Mouse (Mus musculus): ENCODE measurements around the gene Ltv1. TPM values are rescaled to one million over a fixed set of nuclear protein-coding genes. Genes with fewer than 3 reads are reported as not detected.

Ltv1 gene
- total RNA-seq, 2 experiments from 2014 or later: 18.6 to 23.6 TPM

DNA sequence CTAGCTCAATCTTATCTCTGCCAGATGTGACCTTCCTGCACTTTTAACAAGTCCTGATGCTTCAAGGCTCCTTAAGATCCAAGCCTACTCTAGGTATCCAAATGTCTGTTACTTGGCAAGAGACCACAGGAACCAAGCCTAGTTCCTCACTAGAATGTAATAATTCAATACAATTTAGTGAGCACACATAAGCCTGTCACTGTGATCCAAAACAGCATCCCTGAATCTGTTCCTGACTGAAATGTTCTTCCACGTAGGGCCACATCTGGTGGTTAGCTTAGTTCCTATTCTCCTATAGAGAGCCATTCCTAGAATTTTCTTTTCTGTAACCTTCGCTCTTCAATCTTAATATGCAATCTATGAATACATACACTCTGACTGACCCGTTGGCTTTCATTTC is 6.2 kb downstream of the Ltv1 start:
- Histone ChIP-seq H3K27ac (no peak overlapping the region), H3K4me3 (no peak overlapping the region)
- TF ChIP-seq CTCF (IDR thresholded peaks at IDR 0.05): no peak
- intact Hi-C loops (cut with DNase I): loop anchor here (10.0 kb wide), 1 partner anchor 348 kb away; no protein-coding TSS in a partner anchor
- DNase-seq (ENCODE audit: extremely low spot score in 1 of 2, low spot score in 2 of 2): no peak

DNA sequence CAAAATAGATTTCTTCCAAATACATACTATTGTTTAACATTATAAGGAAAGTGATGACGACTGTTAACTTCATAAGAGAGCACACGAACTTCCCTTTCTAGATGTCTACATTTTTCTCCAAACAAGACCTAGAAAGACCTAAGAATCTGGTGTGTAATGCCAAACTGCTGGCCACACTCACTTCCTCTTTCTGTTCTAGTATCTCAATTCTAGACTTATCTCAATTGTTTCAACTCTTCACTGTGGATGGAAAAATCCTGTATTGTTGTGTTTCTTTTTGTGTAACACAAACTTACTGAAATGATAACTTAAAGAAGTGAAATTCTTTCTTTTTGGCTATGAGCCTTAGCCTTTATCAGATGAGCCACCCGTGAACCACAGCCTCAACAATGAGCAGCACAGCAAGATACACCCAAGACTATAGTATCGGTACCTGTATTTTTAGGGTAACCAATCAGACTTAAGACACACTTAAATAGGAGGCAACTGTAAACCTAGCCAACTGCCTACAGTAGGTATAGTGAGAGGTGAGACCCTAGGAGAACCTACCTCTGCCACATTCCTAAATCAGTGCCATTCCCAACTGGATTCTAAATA is 8.7 kb downstream of the Ltv1 start:
- no peak for TF ChIP-seq CTCF (IDR thresholded peaks at IDR 0.05)
- intact Hi-C loops (cut with DNase I): loop anchor here (10.0 kb wide), 1 partner anchor 351 kb away; no protein-coding TSS in a partner anchor
- H3K4me3 ChIP-seq: no peak overlapping the region
- no peak for DNase-seq (ENCODE audit: extremely low spot score in 1 of 2, low spot score in 2 of 2)
- no peak overlapping the region for H3K27ac ChIP-seq

GRCm38 (mm10) chr10:13180211-13180610 is 12.8 kb downstream of the Ltv1 start:
- TF ChIP-seq CTCF (IDR thresholded peaks at IDR 0.05): no peak
- DNase-seq (ENCODE audit: extremely low spot score in 1 of 2, low spot score in 2 of 2): no peak
- H3K27ac ChIP-seq: no peak overlapping the region
- intact Hi-C loops (cut with DNase I): loop anchor here (10.0 kb wide), 1 partner anchor 355 kb away; no protein-coding TSS in a partner anchor
- H3K4me3 ChIP-seq: no peak overlapping the region

- intact Hi-C loops (cut with DNase I): loop anchor here (5.0 kb wide), 1 partner anchor 86 kb away; no protein-coding TSS in a partner anchor
- no peak for TF ChIP-seq CTCF (IDR thresholded peaks at IDR 0.05)
- DNase-seq (ENCODE audit: extremely low spot score in 1 of 2, low spot score in 2 of 2): no peak
- Histone ChIP-seq H3K27ac (no peak within 1 kb of the TSS), H3K4me3 (no peak within 1 kb of the TSS)
These were observed 14.9 kb downstream of the Ltv1 start, which contains the start of gene Zc2hc1b for GRCm38 (mm10) chr10:13177973-13178624. TSS of gene Zc2hc1b (minus strand) at chr10:13178023.

DNA sequence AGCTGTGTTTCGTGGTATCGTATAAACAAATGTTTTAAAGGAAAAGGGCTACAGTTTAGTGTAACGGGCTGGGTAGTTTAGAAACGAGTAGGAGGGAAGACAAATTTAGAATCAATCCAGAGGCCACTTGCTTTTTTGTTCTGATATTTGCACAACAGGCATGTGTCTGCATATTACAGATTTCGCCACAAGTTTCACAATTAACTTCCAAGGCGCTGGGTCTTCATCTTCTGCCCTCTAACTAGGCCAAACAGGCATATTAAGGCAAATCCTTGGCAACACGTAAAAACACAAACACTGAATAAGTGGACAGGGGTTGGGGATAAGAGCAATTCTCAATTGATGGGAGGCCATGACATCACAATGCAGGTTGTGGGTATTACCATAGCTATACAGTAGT is 17.1 kb downstream of the Ltv1 start:
- no peak overlapping the region for H3K4me3 ChIP-seq
- intact Hi-C loops (cut with DNase I): loop anchor here (5.0 kb wide), 1 partner anchor 84 kb away; no protein-coding TSS in a partner anchor
- no peak for TF ChIP-seq CTCF (IDR thresholded peaks at IDR 0.05)
- H3K27ac ChIP-seq: no peak overlapping the region
- DNase-seq (ENCODE audit: extremely low spot score in 1 of 2, low spot score in 2 of 2): no peak

DNA sequence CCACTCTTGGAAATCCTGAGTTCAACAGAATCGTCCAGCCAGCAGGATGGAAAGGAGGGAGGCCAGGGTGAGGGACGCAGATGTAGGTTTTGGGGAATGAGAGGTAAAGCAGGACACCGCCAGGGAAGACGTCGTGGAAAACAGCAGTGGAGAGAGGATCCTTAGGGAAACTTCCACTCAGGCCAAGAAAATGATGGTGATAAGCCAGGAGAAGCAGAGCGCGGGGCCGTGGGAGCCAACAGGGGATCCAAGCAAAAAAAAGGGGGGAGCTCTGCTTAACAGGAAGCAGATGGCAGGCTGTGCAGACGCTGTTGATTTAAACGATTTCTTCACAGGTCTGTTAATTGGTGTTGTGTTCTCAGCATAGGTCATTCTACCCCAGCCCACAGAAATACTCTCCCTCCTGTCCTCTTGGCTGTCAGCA is 20.2 kb downstream of the Ltv1 start:
- no peak for TF ChIP-seq CTCF (IDR thresholded peaks at IDR 0.05)
- H3K27ac ChIP-seq: no peak overlapping the region
- H3K4me3 ChIP-seq: no peak overlapping the region
- intact Hi-C loops (cut with DNase I): no loop called here
- no peak for DNase-seq (ENCODE audit: extremely low spot score in 1 of 2, low spot score in 2 of 2)

DNA sequence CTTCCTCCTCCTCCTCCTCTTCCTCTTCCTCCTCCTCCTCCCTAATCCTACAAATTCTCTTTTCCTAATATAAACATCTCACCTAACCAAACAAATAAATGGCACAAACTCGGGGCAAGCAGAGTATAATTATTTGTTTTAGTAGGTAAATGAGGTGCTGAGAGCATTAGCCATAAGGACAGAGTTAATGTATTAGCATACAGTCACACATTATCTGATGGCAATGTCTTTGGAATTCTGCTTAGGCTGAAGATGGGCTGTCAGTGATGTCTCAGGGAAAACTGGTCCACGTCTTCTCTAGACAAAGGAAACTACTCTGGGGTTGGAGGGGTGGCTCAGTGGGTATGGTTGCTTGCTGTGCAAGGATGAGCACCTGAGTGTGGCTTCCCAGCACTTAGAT is 21.5 kb downstream of the Ltv1 start:
- Histone ChIP-seq H3K4me3 (no peak overlapping the region), H3K27ac (no peak overlapping the region)
- no peak for DNase-seq (ENCODE audit: extremely low spot score in 1 of 2, low spot score in 2 of 2)
- intact Hi-C loops (cut with DNase I): no loop called here
- TF ChIP-seq CTCF (IDR thresholded peaks at IDR 0.05): no peak

- intact Hi-C loops (cut with DNase I): no loop called here
- Histone ChIP-seq H3K4me3 (no peak overlapping the region), H3K27ac (no peak overlapping the region)
- no peak for DNase-seq (ENCODE audit: extremely low spot score in 1 of 2, low spot score in 2 of 2)
- no peak for TF ChIP-seq CTCF (IDR thresholded peaks at IDR 0.05)
These were observed 22.1 kb downstream of the Ltv1 start for GRCm38 (mm10) chr10:13170739-13171448.

DNA sequence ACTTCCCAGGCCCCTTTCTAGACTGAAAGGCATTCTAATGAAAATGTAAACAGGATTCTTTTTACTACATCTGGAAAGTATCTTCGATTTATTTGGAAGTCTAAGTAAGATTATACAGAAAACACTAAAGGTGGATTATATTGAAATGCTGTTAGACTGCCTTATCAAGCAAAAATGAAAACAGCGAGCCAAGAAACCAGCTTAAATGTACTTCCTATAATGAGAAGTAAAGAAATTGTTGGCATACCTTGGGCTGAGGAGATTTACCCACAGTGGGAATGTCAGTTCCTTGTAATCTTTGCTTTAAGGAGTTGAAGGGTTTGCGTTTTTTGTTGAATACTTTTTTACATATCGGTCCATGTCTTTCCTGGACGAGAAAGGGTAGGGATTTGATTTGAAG is 24.5 kb downstream of the Ltv1 start:
- TF ChIP-seq CTCF (IDR thresholded peaks at IDR 0.05): no peak
- intact Hi-C loops (cut with DNase I): no loop called here
- Histone ChIP-seq H3K27ac (no peak overlapping the region), H3K4me3 (no peak overlapping the region)
- no peak for DNase-seq (ENCODE audit: extremely low spot score in 1 of 2, low spot score in 2 of 2)

DNA sequence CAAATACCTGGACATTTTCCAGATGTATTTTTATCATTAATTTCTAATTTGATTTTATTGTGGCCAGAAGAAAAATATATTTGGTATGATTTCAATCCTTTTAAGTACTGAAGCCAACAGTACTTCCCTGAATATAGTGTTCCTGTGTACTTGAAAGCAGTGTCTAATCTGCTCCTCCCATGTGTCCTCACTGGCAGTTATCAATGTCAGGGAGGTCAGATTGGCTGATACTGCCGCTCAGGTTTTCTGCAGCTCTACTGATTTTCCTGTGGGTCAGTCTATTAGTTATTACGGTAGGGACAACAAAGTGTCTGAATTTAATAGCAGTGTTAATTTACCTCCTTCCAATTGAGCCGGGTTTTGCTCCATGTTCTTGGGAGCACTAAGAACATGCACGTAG is 30.9 kb downstream of the Ltv1 start:
- H3K4me3 ChIP-seq: no peak overlapping the region
- intact Hi-C loops (cut with DNase I): no loop called here
- no peak for TF ChIP-seq CTCF (IDR thresholded peaks at IDR 0.05)
- H3K27ac ChIP-seq: no peak overlapping the region
- DNase-seq (ENCODE audit: extremely low spot score in 1 of 2, low spot score in 2 of 2): no peak

DNA sequence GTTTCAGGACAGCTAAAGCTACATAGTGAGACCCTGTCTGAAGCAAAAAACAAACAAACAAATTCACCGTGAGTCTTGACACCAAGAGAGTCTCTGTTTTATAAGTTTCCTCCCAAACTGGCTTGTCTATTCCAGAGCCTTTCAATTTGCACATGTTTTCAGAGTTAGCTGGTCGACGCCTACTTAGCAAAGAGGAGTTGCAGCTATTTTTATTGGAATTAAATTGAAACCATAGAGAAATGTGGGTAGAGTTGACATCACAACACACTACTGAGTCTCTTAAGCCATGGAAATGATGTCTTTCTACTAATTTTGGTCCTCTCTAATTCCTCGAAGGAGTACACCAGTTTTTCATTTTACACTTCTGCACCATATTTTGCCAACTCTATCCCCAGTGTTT is 32.1 kb downstream of the Ltv1 start:
- intact Hi-C loops (cut with DNase I): no loop called here
- TF ChIP-seq CTCF (IDR thresholded peaks at IDR 0.05): no peak
- H3K4me3 ChIP-seq: no peak overlapping the region
- no peak for DNase-seq (ENCODE audit: extremely low spot score in 1 of 2, low spot score in 2 of 2)
- no peak overlapping the region for H3K27ac ChIP-seq

DNA sequence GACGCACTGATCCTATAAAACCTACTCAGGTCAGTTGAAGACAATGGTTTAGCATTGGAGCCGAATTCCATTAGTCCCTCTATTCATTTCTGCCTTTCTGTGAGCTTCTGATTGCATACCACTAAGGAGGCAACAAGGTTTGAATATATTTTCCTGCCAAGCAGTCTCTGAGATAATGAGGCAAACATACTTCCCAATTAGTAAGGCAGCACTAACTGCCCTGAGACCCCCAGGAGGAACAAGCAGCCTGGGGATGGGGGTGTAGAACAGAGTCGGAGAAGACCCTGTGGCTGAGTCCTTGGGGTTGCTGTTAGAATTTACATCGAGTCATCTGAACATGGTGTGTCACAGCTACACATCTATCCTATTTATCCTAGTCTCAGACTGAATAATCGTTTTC is 37.6 kb downstream of the Ltv1 start:
- intact Hi-C loops (cut with DNase I): no loop called here
- no peak for TF ChIP-seq CTCF (IDR thresholded peaks at IDR 0.05)
- no peak overlapping the region for H3K27ac ChIP-seq
- H3K4me3 ChIP-seq: no peak overlapping the region
- no peak for DNase-seq (ENCODE audit: extremely low spot score in 1 of 2, low spot score in 2 of 2)

All from left cerebral cortex, adult 2 months (tissue).